Mouse (Mus musculus) right cerebral cortex, postnatal 36 days (tissue): ENCODE data around the gene Gtpbp6.
"Not testable (repeated sequence)": the region's sequence is repeated elsewhere in the genome, so short reads cannot be mapped to it uniquely, and the experiment has no call there.

Source experiments
- DNase-seq, 2 experiments: peaks; one replicate each; pipeline ENCODE4 v3.0.0; 2022; ENCODE audit warnings: low spot score in 2 of 2, mixed read lengths in 1 of 2

Gtpbp6 gene

DNA sequence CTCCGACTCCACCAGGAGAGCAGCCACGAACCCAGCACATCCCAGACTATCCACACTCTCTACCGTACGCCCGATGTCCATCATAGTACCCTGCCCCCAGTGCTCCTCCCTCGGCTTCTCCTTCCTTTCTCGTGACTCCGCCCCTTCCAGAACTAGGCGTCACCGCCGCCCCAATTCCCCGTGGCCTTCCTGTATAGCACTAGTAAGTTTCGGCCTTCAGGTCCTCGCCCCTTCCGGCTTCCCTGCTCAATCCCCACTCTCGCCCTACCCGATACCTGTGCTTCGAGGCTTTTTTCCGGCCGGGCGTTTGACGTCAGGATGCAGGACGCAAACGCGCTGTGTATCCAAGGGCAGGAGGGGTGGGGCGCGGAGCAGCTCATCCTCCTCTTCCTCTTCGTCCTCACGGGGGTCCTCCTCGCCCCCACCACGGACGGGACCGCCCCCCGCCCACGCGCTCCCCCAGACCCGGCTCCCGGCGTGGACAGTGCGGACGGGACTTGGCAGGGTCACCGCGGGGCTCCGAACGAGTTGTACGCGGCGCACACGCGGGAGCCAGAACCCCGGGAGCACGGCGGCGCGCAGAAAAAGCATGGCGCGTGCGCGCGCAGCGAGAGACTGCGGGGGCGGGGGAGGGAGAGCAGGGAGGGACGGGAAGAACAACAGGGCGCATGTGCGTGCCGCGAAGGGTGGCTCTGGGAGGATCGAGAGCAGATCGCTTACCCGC is at the start of gene Gtpbp6:
Gtpbp6 (minus strand) TSS at position 617 of the 724 bp plus-strand sequence.
- DNase-seq: peak; percentile 93 to 96

- no peak for DNase-seq
Measured at GRCm38 (mm10) chr5:110143007-110143406, 35.0 kb upstream of the Gtpbp6 start.

DNA sequence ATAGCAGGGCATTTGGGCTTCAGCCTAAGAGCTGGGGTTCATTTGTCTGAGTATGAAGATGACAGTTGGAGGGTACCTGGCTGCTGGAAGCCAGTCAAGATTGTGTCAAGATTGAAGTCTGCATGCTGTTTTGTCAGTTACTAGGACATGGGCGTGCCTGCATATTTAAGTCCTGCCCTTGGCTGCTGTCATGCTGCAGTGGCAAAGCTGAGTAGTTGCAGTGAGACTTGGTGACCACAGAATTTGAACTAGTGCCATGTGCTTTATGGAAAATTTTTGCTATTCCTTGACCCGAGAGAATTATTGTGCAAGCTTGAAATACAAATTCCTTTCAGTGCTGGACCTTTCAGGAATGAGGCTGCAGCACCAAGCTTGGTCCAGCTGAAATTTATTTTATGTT is 34.3 kb upstream of the Gtpbp6 start:
- DNase-seq: no peak

DNA sequence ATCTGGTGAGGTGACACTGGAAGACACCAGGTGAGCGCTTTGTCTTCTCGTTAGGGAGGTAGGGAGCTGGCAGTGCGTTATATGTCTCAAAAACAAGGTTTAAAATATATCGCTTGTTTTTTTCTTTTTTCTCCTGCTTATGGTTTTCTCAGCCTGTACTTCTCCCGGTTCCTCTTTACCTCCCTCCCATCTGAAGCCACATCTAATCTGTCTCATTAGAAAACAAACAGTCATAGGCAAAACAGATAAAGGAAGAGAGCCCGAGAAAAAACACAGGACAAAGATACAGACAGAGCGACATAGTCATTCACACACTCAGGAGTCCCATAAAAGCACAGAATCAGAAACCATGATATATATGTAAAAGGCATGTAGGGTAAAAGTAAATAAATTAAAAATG is 32.4 kb upstream of the Gtpbp6 start:
- DNase-seq: no peak

DNA sequence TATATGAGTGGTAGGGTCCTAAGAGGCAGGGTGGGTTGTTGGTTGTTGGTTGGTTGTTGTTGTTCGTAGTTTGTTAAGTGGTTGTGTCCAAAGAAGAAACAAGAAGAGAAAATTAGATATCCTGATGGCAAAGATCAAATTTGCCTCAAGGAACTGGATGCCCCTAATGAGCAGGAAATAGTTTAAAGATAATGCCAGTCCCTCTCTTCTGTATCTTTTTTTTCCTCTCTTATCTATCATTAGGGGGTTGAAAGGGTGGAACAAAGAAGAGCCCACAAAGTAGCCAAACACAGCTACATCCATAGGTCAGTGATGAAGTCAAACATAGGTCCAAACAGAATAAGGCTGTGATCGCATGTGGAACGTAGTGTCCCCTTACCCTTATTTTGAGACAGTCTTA is 31.3 kb upstream of the Gtpbp6 start:
- no peak for DNase-seq

- no peak for DNase-seq
Measured at GRCm38 (mm10) chr5:110137816-110138215, 29.8 kb upstream of the Gtpbp6 start.

DNA sequence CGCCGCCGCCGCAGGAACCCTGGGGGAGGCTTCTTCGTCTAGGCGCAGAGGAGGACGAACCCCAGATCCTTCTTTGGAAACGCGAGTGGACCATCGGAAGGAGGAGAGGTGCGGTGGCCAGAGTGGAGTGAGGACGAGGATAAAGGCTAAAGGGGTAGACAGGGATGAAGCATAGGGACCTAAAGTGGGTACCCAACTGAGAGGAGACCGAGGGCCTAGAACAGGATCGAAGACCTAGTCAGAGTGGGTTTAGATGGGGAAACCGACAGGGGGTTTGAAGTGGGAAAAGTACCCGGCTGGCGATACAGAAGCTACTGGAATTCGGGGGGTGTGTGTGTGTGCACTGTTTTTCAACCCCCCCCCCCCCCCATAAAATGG is 28.1 kb upstream of the Gtpbp6 start:
- DNase-seq: no peak

DNA sequence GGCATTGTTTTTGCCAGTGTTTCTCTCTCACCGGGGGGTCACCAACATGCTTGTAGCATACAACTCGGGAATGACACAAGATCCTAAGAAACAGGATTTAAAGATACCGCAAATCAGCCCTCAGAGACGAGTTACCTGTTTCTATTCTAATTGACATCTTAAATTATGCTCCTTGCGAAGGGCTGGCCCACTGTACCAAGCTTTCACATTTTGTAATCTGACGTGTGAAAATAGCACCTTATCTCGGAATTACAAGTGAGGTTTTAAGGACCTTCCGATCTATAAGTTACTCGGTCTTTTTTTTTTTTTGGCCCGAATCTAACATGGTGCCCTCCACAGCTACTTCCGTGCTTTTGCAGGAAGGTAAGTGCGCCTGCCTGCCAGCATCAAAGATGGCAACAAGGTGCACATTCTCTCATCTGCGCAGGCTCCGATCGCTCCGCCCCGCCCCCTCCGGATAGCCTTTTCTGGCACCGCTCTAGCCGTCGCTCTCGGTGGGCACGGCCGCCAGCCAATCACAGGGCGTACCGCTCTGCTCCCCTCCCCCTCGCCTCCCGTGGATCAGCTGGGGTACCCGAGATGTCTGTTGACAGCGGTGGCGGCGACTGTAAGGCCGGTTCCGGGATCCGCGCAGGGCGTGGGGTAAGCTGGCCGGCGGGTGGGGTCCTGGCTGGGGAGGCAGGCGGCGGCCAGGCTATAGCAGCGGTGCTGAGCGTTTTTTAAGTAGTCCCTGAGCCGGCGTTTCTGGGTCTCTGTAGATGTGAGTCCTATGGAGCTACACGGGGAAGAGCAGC is 27.5 kb upstream of the Gtpbp6 start, which contains the start of gene Chfr:
Chfr (plus strand) TSS at position 550 of the 794 bp plus-strand sequence.
- DNase-seq: peak; percentile 99

DNA sequence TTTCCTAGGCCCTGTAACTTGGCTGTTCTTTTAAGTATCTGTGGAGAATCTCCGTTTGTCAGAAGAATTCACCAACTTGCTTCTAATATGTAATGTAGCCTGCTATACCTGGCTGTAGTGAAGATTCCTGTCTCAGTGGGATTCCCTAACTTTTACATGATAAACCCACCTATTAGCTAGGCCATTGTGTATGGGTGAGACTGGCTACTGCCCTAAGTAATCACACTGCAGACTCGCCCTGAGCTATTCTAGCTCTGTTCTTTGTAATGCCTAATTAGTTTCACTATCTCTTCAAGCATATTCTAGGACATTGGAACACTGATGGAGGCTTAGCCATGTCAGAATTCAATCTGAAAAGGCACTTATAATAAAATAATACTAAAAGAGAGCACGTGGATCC is 14.4 kb upstream of the Gtpbp6 start:
- DNase-seq: not testable (repeated sequence)

- DNase-seq: peak; percentile 90 to 91
Measured at GRCm38 (mm10) chr5:110109991-110110441, 2.0 kb upstream of the Gtpbp6 start, which contains the start of gene Zfp605. Gene Zfp605, plus strand, starts transcription at chr5:110110092.

DNA sequence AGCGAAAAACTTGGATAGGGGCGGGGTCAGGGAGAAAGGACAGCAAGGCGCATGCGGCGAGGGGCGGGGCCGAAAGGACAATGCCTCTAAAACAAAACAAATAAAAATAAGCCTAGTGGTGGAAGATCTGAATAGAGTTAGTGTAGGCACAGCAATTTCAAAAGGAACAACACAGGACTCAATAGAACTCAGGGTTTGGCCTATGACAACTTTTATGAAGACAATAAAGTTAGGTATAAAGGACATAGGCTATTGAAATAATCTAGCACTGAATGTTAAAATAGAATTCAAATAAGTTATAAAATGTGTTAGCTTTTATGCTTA is 270 bp upstream of the Gtpbp6 start:
- no peak for DNase-seq

DNA sequence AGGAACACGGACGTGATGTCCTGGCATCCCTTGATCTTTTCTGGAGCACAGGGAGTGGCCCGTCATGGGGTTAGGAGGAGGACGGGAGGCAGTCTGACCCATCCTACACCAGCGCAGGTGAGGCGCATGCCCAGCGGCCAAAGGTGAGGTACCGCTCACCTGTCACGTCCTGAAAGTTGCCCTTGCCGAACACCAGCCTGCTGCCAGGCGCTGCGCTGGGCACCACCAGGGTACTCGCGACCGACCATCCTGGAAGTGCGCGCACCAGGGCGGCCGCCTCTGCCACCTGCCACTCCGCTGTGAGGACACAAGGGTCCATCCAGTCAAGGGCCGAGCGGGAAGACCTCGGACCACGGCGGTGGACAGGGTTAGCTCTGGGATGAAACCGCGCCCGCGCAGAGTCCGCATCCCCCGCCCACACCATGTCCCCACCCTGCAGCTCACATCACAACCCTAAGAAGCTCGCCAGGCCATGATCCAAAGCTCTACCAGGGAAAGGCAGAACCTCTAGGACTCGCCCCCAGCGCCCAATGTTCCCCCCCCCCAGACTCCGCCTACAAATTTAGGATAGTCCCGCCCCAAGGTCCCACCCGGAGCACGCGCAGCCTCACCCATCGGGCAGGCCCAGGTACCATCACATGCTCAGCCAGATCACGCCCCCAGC is 964 bp downstream of the Gtpbp6 start:
- peak; percentile 24 to 43 for DNase-seq

DNA sequence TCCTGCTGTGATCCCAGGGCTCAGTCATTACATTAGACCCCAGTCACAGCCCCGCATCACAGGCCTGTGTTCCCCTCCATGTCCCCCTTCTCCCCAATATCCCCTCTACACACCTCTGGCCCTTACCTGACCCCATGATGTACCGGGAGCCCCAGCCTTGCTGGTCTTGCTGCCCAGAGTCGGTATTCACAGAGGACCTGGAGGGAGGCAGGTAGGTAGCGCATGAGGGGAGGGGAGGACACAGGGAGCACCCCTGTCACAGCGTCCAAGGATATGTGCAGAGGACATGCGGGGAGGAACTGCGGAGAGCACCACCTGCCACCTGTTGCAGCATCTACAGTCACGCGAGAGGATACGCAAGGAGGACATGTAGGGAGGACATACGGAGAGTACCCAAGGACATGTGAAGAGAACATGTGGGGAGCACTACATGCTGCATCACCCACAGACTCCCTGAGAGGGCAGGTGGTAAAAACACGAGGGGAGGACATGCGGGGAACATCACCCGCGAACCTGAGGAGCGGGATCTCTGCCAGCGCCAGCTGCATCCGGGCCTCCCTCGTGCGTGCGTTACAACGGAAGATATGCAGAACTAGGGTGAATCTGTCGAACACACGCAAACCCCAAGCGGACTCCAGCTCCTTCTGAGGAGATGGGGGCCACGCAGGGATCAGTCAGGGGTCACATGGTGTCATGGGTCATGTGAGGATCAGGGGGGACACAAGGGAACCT is 1.7 kb downstream of the Gtpbp6 start:
- peak in 1 of 2 experiments; percentile 23 for DNase-seq

- DNase-seq: no peak
Measured at GRCm38 (mm10) chr5:110104616-110105380, 3.2 kb downstream of the Gtpbp6 start.

DNA sequence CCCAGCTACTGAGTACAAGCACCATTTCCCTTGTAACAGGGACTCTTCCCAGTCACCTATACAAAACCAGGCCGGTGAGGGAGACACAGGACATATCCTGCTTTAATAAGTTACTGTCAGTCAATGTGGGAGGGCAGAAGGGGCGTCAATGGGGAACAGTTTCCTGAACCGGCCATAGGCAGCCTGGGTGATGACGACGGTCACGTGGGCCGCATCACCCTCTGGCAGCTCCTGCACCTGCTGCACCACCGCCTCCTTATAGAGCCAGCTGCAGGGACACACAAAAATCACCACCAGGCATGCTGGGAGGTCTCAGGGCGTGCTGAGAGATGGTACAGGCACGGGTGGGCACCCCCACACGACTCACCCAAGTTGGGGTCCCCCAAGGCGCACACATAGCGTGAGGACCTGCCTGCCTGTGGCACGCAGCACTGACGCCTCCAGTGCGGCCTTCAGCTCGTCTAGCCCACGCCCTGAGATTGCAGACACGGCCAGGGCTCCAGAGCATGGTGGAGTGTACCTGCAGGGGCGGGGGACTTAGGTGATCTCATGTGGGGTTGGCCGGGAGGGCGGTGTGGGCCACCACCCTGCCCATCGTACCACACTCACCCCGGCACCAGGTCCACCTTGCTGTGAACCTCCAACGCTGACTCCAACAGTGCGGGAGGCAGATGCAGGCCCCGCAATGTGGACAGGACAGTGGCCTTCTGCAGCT is 3.9 kb downstream of the Gtpbp6 start:
- DNase-seq: no peak

- no peak for DNase-seq
Measured at GRCm38 (mm10) chr5:110102853-110103625, 5.0 kb downstream of the Gtpbp6 start.

- DNase-seq: no peak
Measured at GRCm38 (mm10) chr5:110102429-110102828, 5.6 kb downstream of the Gtpbp6 start.

- DNase-seq: peak; percentile 74 to 79
Measured at GRCm38 (mm10) chr5:110101716-110102347, 6.2 kb downstream of the Gtpbp6 start.
